Mouse (Mus musculus): ENCODE measurements around the gene Tnfrsf14.
A peak's percentile ranks its signal among the peaks of the same experiment; 100 is the strongest.

Tnfrsf14 gene

DNA sequence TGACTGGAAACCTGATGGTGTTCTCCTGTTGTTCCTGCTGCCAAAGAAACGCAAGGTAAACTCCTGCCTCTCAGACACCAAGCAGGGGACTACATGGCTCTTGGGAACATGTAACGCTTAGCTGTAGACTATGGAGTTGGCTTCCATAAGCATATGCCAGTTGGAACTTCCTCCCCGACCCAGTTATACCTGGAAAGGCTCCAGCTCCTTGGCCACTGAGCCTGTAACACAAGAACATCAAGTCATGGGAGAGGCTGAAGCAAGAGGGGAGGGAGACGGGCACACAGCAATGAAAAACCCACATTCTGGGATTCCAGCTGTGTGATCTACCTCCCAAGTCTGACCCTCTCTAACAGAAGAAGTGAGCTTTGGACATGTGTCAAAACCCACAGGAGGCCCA lies 6.1 kb downstream of the Tnfrsf14 start:
- DNase-seq (ENCODE audit: inconsistent age in 2 of 2, low spot score in 1 of 2): no peak

DNA sequence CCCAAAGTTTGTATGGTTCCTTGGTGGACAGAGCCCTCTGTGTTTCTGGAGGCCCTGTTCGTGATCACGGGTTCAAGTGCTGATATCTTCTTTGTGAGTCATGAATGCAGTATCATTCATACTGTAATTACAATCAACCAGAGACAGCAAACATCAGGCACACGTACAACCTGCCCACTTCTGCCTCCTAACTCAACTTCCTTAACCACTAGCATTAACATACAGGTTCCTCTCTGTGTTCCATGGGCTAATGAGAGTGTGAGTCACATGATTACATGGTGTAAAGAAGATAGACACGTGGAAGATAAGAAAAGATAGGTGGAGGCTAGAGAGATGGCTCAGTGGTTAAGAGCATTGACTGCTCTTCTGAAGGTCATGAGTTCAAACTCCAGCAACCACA lies 11.7 kb downstream of the Tnfrsf14 start:
- DNase-seq (ENCODE audit: inconsistent age in 2 of 2, low spot score in 1 of 2): no peak

- no peak for DNase-seq (ENCODE audit: inconsistent age in 2 of 2, low spot score in 1 of 2)
Measured at GRCm38 (mm10) chr4:154915286-154915685, 13.1 kb downstream of the Tnfrsf14 start.

DNA sequence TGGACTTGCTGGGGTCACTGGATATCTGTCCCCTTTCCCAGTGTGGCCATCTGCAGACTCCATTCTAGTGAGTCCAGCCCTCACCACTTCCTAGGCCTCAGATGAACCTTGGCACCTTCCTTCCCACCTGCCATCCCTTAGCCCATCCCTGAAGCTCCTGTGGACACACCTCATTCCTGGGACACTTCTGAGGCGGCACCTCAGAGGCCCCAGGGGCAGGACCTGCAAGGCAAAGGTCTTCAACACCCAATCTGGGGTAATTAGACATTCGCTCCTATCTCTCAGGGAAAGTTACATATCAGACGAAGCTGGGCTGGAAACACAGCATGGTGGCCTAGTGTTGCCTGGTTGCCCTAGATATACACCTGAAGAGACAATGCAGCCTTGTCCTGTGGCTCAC lies 13.7 kb downstream of the Tnfrsf14 start:
- DNase-seq (ENCODE audit: inconsistent age in 2 of 2, low spot score in 1 of 2): no peak

DNA sequence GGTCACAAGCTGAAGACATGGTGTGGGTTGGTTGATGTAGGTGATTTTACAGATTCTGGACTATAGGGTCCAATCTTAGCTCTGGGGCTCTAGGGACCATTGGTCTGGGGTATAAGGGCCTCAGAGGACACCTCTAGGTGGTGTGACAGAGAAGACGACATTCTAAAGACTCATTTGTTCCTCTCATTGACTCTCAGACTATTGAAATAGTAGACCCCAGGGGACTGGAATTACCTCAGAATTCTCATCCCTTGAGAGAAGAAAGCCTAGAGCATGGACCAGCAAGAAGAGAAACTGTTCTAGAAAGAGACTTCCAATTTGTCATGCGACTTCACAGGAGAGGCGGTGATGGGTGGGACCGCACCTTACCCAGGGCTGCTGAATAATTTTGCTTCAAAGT lies 14.1 kb downstream of the Tnfrsf14 start:
- DNase-seq (ENCODE audit: inconsistent age in 2 of 2, low spot score in 1 of 2): no peak

DNA sequence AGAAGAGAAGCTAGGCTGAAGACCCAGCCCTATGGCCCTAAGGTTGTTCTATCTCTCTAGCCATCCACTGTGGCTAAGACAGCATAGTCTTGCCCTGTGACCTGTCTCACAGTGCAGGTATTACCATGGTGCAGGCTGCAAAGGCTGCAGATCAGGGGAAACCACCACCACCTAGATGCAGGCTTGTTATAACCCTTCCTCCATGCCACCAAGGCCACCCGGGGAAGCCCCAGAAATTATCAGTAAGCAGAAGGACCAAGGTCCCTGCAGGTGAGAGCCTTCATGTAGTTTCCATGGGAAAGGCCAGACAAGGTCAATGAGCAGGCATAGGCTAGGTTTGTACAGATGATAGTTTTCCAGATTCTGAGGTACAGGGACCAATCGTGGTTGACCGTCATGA lies 14.5 kb downstream of the Tnfrsf14 start:
- DNase-seq (ENCODE audit: inconsistent age in 2 of 2, low spot score in 1 of 2): no peak

DNA sequence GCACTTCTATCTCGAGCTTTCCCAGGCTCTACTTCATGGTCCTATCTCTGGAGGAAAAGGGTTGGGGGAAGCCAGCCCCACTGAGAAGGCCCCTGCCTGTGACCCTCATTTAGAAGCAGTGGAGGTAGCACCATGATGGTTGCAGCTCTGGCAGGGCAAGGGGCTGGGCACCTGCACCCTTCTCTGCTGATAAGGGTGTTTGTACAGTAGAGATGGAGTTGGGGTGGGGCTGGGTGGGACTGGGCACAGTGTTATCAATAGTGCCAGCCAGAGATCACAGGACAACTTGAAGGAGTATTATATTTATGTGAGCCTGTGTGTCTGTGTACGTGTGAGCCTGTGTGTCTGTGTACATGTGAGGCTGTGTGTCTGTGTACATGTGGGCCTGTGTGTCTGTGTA lies 16.7 kb downstream of the Tnfrsf14 start:
- DNase-seq (ENCODE audit: inconsistent age in 2 of 2, low spot score in 1 of 2): no peak

DNA sequence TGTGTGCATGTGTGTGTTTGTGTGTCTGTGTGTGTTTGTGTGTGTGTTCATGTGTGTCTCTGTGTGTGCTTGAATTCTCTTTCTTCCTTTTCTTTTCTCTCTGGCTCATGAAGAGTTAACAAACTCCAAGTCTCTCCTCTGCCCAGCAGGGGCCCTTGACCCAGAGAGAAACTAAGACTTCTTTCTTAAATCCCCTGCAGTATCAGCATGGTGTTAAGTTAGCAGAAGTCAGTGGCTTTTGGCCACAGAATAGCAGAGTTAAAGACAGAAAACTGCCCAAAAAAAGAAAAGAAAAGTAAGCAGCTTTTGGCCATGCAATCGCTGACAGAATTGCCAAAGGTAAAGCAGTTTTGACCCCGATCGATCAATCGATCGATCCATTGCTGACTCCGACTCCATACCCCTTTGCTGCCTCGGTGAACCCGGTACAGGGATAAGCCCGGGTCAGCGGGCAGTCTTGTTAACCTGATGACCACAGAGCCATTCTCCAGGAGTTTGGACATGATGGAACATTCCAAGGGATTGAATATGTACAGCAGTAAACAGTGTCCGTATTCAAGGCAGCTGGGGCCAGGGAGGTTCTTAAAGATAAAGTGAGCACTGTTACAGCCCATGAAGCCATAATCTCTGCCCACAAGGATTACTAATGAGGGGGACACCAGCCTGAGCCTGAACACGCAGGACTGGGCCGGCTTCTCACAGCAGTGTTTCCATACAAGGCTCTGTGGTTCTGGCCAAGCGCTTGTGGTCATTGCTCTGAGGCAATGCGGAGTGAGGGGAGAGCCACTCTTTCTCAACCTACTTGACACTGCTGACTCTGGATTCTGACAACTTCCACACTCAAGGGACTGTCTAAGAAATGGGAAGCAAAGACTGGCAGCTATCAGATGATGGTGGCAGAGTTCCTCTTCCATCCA lies 17.5 kb downstream of the Tnfrsf14 start:
- DNase-seq (ENCODE audit: inconsistent age in 2 of 2, low spot score in 1 of 2): no peak

- no peak for DNase-seq (ENCODE audit: inconsistent age in 2 of 2, low spot score in 1 of 2)
Measured at GRCm38 (mm10) chr4:154908490-154908889, 19.9 kb downstream of the Tnfrsf14 start.

DNA sequence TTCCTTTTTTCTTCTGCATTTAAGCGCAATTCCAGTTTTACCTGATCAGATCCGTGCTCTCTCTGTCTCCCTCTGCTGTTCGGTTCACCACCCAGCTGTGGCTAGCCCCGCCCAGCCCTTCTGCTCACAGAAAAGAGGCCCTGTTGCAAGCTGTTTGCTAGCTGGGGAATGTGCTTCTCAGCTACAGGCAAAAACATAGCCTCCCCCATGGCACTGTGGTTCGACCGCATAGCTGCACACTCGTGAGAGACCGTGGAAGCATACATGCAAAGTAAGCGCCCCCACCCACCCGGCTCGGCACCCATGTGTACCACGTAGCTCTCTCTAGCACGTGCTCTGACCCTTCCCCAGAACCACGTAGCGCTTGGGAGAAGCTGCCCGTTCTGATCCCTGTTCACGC lies 20.5 kb downstream of the Tnfrsf14 start:
- DNase-seq (ENCODE audit: inconsistent age in 2 of 2, low spot score in 1 of 2): peak; percentile 54 to 82

- DNase-seq (ENCODE audit: inconsistent age in 2 of 2, low spot score in 1 of 2): peak; percentile 70 to 92
Measured at GRCm38 (mm10) chr4:154904185-154905071, 23.9 kb downstream of the Tnfrsf14 start.

DNA sequence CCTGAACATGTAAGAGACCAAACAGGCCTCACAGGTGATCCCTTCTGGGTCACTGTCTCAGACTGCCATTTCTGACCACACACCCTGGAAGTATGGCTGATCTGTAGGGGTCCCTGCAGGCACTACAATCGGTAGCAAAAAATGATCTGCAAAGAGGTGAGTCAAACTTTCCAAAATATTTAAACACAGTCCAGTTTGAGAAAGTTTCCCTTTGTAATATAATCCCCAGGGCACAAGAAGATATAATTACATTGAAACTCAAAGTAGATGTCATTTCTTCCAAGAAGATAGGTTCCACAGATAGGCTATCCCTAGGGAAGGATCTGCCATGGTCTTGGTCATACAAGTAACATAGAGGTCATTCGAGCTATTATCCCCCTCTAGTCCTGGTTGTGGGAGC lies 26.0 kb downstream of the Tnfrsf14 start:
- no peak for DNase-seq (ENCODE audit: inconsistent age in 2 of 2, low spot score in 1 of 2)

- peak; percentile 89 to 94 for DNase-seq (ENCODE audit: inconsistent age in 2 of 2, low spot score in 1 of 2)
Measured at GRCm38 (mm10) chr4:154898506-154899446, 29.6 kb downstream of the Tnfrsf14 start, which contains the start of gene Fam213b. Gene Fam213b, minus strand, starts transcription at chr4:154899135.

- DNase-seq (ENCODE audit: inconsistent age in 2 of 2, low spot score in 1 of 2): peak in 1 of 2 experiments; percentile 74
Measured at GRCm38 (mm10) chr4:154897676-154898465, 30.5 kb downstream of the Tnfrsf14 start.

DNA sequence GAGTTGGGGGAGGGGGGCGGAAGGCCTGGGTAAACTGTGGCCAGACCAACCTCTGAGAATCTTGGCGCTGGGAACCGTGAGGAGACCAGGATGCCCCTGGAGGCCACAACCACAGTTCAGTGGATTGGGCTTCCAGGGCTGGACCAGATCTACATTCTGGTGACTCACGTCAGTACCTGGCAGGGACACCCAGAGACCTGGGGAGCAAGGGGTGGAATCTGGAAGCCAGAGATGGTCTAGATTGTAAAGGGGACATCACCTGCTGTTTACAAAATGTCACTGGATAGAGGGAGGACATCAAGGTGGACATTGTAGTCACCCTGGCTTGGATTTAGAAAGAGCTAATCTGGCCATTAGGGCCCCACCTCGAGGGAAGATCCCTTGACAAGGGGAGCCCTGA lies 32.8 kb downstream of the Tnfrsf14 start:
- DNase-seq (ENCODE audit: inconsistent age in 2 of 2, low spot score in 1 of 2): no peak

DNA sequence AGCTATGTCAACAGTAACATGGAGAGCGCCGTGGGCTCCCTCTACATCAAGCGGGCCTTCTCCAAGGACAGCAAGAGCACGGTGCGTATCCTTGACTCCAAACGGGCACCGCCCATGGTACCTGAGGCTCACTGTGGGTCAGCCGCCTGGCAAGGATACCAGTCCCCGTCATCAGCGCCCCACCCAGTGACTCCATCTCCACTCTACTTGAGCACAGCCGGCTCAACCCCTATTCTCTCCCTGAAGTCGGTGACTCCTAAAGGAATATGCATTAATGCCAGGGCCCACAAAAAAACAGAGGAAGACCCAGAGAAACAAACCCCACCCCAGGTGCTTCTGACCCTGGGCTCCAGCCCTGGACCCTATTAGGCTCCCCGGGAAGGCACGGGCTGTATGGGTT lies 37.5 kb downstream of the Tnfrsf14 start:
- DNase-seq (ENCODE audit: inconsistent age in 2 of 2, low spot score in 1 of 2): no peak

DNA sequence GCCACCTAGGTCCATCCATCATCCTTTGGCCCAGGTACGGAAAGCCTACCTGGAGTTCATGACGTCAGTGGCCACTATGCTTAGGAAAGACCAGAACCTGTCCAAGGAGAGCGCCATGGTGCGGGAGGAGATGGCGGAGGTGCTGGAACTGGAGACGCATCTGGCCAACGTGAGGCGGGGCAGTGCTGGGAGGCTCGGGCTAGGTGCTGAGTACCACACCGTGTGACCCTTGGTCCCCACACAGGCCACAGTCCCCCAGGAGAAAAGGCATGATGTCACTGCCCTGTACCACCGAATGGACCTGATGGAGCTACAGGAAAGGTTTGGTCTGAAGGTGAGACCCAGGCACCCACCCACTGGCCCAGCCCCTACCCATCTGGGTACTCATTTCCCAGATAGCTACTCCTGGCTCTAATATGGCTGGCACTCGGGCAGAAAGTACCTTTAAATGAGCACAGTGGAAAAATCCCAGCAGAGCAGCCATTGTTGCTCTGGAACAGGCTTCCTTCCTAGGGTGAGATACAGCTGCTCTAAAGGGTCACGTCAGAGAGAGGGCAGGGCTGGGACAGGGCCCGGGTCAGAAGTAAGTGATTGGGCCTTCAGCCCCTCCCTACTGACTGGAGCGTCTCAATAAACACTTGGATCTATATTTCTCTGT lies 40.6 kb downstream of the Tnfrsf14 start:
- DNase-seq (ENCODE audit: inconsistent age in 2 of 2, low spot score in 1 of 2): no peak

DNA sequence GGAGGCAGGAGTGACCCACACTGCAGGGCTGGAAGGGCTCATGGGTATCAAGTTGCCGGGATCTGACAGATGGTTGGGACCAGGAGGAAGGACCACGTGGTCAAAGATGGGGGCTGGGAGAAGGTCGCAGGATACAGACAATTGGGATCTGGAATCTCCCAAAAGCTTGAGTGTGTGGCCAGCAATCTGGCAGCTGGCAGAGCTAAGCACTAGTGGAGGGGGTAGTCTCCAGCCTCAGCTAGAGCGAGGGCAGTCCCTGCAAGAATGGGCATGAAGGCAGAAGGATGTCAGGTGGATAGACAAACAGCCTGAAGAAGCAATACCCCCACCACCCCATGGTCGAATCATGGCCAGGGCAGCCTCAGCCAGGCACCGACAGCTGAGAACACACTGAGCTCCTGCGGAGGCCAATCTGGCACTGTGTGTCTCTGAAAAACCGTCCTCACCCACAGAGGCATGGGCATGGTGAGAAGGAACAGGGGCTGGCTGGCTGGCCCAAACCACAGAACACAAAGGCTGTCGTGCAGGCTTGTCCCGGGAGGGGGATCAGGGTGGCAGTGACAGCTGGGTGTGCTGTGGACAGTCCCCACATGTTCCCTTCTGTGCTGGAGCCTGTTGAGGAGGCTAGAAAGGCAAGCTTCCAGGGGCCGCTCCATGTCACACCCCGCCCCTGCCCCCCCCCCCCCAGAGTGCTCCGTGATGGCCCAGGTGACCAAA lies 41.3 kb downstream of the Tnfrsf14 start:
- DNase-seq (ENCODE audit: inconsistent age in 2 of 2, low spot score in 1 of 2): no peak

- DNase-seq (ENCODE audit: inconsistent age in 2 of 2, low spot score in 1 of 2): no peak
Measured at GRCm38 (mm10) chr4:154885416-154885815, 42.9 kb downstream of the Tnfrsf14 start.

Measured in adrenal gland, adult (tissue).